Mouse (Mus musculus) testis, adult 2 months (tissue): ENCODE data around the gene Gm9837.

Experiments used
- CTCF ChIP-seq: fragments of 200-500 bp; IDR thresholded peaks from 2 replicates; pipeline ENCODE4 v1.5.1; 2012; ENCODE audit warnings: low read depth, mild to moderate bottlenecking, inconsistent platforms, low read length, moderate library complexity; ENCODE audit not compliant: control insufficient read depth, insufficient read depth, insufficient replicate concordance
- POLR2A ChIP-seq: fragments of 200-500 bp; IDR thresholded peaks from 2 replicates; pipeline ENCODE4 v1.6.1; 2012; ENCODE audit warnings: low read depth, mild to moderate bottlenecking, inconsistent platforms, low read length, moderate library complexity; ENCODE audit not compliant: control insufficient read depth

- no peak for TF ChIP-seq POLR2A
- no peak for TF ChIP-seq CTCF
These were observed 5.3 kb upstream of the Gm9837 start for GRCm38 (mm10) chr11:53475620-53476019.
